9 mouse cellular contexts compared by ENCODE assay signal in genomic region chr2:160911558-160912201, GRCm38 (mm10). TPM values are rescaled to one million over a fixed set of nuclear protein-coding genes. Genes with fewer than 3 reads are reported as not detected.
DNase-seq lines count a peak whose midpoint lies in the region; ATAC-seq and TF ChIP-seq lines count a peak whose summit lies in the region.
"Had no signal": no experiment of that assay in that cellular context is flagged by ENCODE, and none has a peak within 500 bp of the region (broad histone marks: within the 10 kb centered on the region; RNA-seq: fewer than 3 reads in every experiment).

No protein-coding gene starts in this region.

- peak overlapping the region; percentile 65 for H3K4me3 ChIP-seq in heart, embryonic 13.5 days
- H3K4me3 ChIP-seq in liver, embryonic 14.5 days (ENCODE audit: insufficient read depth in 1 of 2, low read depth in 2 of 2, low read length in 2 of 2): peak overlapping the region in 1 of 2 experiments; percentile 33; a peak in 1 of 4 replicates

- DNase-seq in heart, adult 11 months: peak; percentile 89
- no peak for DNase-seq in heart, postnatal 25 days (ENCODE audit: low spot score)
- peak; percentile 50 for DNase-seq in cerebellum, adult 9-10 months
- no peak for DNase-seq in liver, embryonic 14.5 days (ENCODE audit: low read depth in 3 of 3, low spot score in 3 of 3)
- DNase-seq in testis, postnatal 10 days (ENCODE audit: low spot score): peak; percentile 64
- DNase-seq in left cerebral cortex, postnatal 10 days (ENCODE audit: extremely low spot score in 1 of 2, low spot score in 2 of 2): no peak
- no peak for DNase-seq in thymus, postnatal 36 days

- intact Hi-C loops in heart, postnatal 25 days (cut with DNase I): no loop called here
- intact Hi-C loops in left cerebral cortex, postnatal 10 days (cut with DNase I): no loop called here

- peak overlapping the region; percentile 97 for H3K4me2 ChIP-seq in heart, embryonic 13.5 days
- H3K4me2 ChIP-seq in liver, embryonic 14.5 days (ENCODE audit: low read depth): peak overlapping the region; percentile 41

- TF ChIP-seq EP300 in liver, embryonic 14.5 days (IDR thresholded peaks at IDR 0.05; ENCODE audit: low read depth): no peak

- peak overlapping the region; percentile 81 for H3K9ac ChIP-seq in heart, embryonic 13.5 days
- no peak overlapping the region for H3K9ac ChIP-seq in liver, embryonic 14.5 days (replicated peaks)

- 1% methylated on average over 59 of the region's 64 CpGs for WGBS in heart, embryonic 13.5 days
- WGBS in liver, embryonic 14.5 days (ENCODE audit: insufficient replicate concordance): 2% methylated on average over 62 of the region's 64 CpGs

- H3K27me3 ChIP-seq in heart, embryonic 13.5 days (replicated peaks): peaks cover 94% of the 10 kb centered on the region
- peaks cover 28% of the 10 kb centered on the region for H3K27me3 ChIP-seq in liver, embryonic 14.5 days (ENCODE audit: control insufficient read depth, insufficient read depth, low read length)

- ATAC-seq in heart, embryonic 13.5 days (ENCODE audit: extremely low read depth, insufficient number of reproducible peaks, low FRiP score, low TSS enrichment): peak; percentile 29; the same call in 1 of the 2 replicates
- no peak for ATAC-seq in liver, embryonic 14.5 days (ENCODE audit: insufficient read depth)

- H3K4me1 ChIP-seq in heart, embryonic 13.5 days: peaks cover 41% of the 10 kb centered on the region
- H3K4me1 ChIP-seq in liver, embryonic 14.5 days (replicated peaks; ENCODE audit: control insufficient read depth in 2 of 2, insufficient read depth in 2 of 2, low read length in 1 of 2): no peaks in the 10 kb centered on the region

- no peaks in the 10 kb centered on the region for H3K36me3 ChIP-seq in heart, embryonic 13.5 days
- no peaks in the 10 kb centered on the region for H3K36me3 ChIP-seq in liver, embryonic 14.5 days (replicated peaks; ENCODE audit: control insufficient read depth, insufficient read depth, low read depth)

- TF ChIP-seq CTCF in liver, embryonic 14.5 days (IDR thresholded peaks at IDR 0.05; ENCODE audit: low read depth): no peak

- no peaks in the 10 kb centered on the region for H3K9me3 ChIP-seq in heart, embryonic 13.5 days
- no peaks in the 10 kb centered on the region for H3K9me3 ChIP-seq in liver, embryonic 14.5 days (ENCODE audit: control insufficient read depth, low read length)

- no peak overlapping the region for H3K27ac ChIP-seq in heart, embryonic 13.5 days (replicated peaks)
- no peak overlapping the region for H3K27ac ChIP-seq in liver, embryonic 14.5 days

RNA-seq across cellular contexts. Expression of gene Emilin3, which starts 0.4 kb away (rescaled TPM):
- total RNA-seq in heart, postnatal 25 days (2021): 1 to 10 TPM; 2.8 to 4.4 TPM
- 3.8 and 3.9 TPM in 2 replicates for polyA plus RNA-seq in heart, embryonic 13.5 days (2015; fragmentation: Nextera tagmentation; extraction: Ambion mirVana)
- polyA plus RNA-seq in liver, embryonic 14.5 days (2012; rRNA removed): 0.14 and 0.20 TPM in 2 replicates
- 0.08 TPM in 1 of 2 replicates, not detected in the other for polyA plus RNA-seq in liver, embryonic 14.5 days (2014; fragmentation: Nextera tagmentation; extraction: Ambion mirVana)
- under 1 TPM; 0.47 to 0.66 TPM for total RNA-seq in left cerebral cortex, postnatal 10 days (2021)
- polyA plus RNA-seq: spleen, adult 2 months had no signal

RNA-seq across cellular contexts. Expression of gene Lpin3, which starts 31.2 kb away (rescaled TPM):
- 1 to 10 TPM; 3.7 to 5.1 TPM for total RNA-seq in heart, postnatal 25 days (2021)
- 1.4 and 1.6 TPM in 2 replicates for polyA plus RNA-seq in heart, embryonic 13.5 days (2015; fragmentation: Nextera tagmentation; extraction: Ambion mirVana)
- polyA plus RNA-seq in liver, embryonic 14.5 days (2012; rRNA removed): 0.49 and 0.52 TPM in 2 replicates
- polyA plus RNA-seq in liver, embryonic 14.5 days (2014; fragmentation: Nextera tagmentation; extraction: Ambion mirVana): 0.29 and 0.67 TPM in 2 replicates
- under 1 TPM; 0.34 to 0.36 TPM for total RNA-seq in left cerebral cortex, postnatal 10 days (2021)

RNA-seq across cellular contexts. Expression of gene Zhx3, which starts 38.9 kb away (rescaled TPM):
- total RNA-seq in heart, postnatal 25 days (2021): 10 to 100 TPM; 37.5 to 43.6 TPM
- 6.8 TPM in 2 replicates for polyA plus RNA-seq in heart, embryonic 13.5 days (2015; fragmentation: Nextera tagmentation; extraction: Ambion mirVana)
- 0.49 and 0.73 TPM in 2 replicates for polyA plus RNA-seq in liver, embryonic 14.5 days (2012; rRNA removed)
- 1.4 and 1.6 TPM in 2 replicates for polyA plus RNA-seq in liver, embryonic 14.5 days (2014; fragmentation: Nextera tagmentation; extraction: Ambion mirVana)
- total RNA-seq in left cerebral cortex, postnatal 10 days (2021): 10 to 100 TPM; 66.7 to 78.4 TPM

Comparison
In these comparisons a context has a peak if more than half of its experiments do, and no peak if none do; other contexts are left out.
1. DNase-seq: peak in heart, adult 11 months (single experiment), cerebellum, adult 9-10 months (single experiment) and testis, postnatal 10 days (single experiment); none in heart, postnatal 25 days (single experiment), liver, embryonic 14.5 days (0 of 3), left cerebral cortex, postnatal 10 days (0 of 2) and thymus, postnatal 36 days (0 of 2).